Comparison of ENCODE assay signal across 14 mouse cellular contexts in genomic region chr19:30843637-30844036, GRCm38 (mm10).
DNase-seq lines count a peak whose midpoint lies in the region; ATAC-seq lines count a peak whose summit lies in the region.
"Had no signal": no experiment of that assay in that cellular context is flagged by ENCODE, and none has a peak within 500 bp of the region (broad histone marks: within the 10 kb centered on the region; RNA-seq: fewer than 3 reads in every experiment).

No protein-coding gene starts in this region.

- H3K4me2 ChIP-seq in intestine, embryonic 14.5 days (ENCODE audit: low read length): no peak overlapping the region
- no peak overlapping the region for H3K4me2 ChIP-seq in intestine, embryonic 16.5 days (ENCODE audit: low read depth, low read length)
- H3K4me2 ChIP-seq in forebrain, embryonic 13.5 days: no peak overlapping the region
- H3K4me2 ChIP-seq in hindbrain, embryonic 15.5 days: no peak overlapping the region
- no peak overlapping the region for H3K4me2 ChIP-seq in neural tube, embryonic 12.5 days (replicated peaks)
- H3K4me2 ChIP-seq: embryonic facial prominence, embryonic 12.5 days; intestine, embryonic 15.5 days; limb, embryonic 13.5 days had no signal

- H3K27ac ChIP-seq in intestine, embryonic 14.5 days (ENCODE audit: low read depth): no peak overlapping the region
- no peak overlapping the region for H3K27ac ChIP-seq in intestine, embryonic 16.5 days (ENCODE audit: low read length)
- no peak overlapping the region for H3K27ac ChIP-seq in forebrain, embryonic 13.5 days
- H3K27ac ChIP-seq in hindbrain, embryonic 15.5 days (replicated peaks): no peak overlapping the region
- H3K27ac ChIP-seq in neural tube, embryonic 12.5 days: no peak overlapping the region
- H3K27ac ChIP-seq: intestine, embryonic 15.5 days; limb, embryonic 13.5 days; macrophage had no signal

- H3K4me3 ChIP-seq in intestine, embryonic 14.5 days (ENCODE audit: low read depth, low read length): no peak overlapping the region
- H3K4me3 ChIP-seq in intestine, embryonic 16.5 days (ENCODE audit: low read length): no peak overlapping the region
- H3K4me3 ChIP-seq in forebrain, embryonic 13.5 days: no peak overlapping the region
- H3K4me3 ChIP-seq in hindbrain, embryonic 15.5 days: no peak overlapping the region
- no peak overlapping the region for H3K4me3 ChIP-seq in neural tube, embryonic 12.5 days
- H3K4me3 ChIP-seq: embryonic facial prominence, embryonic 12.5 days; intestine, embryonic 15.5 days; limb, embryonic 13.5 days had no signal

- no peaks in the 10 kb centered on the region for H3K27me3 ChIP-seq in intestine, embryonic 14.5 days (replicated peaks; ENCODE audit: control insufficient read depth, insufficient read depth, low read length)
- no peaks in the 10 kb centered on the region for H3K27me3 ChIP-seq in intestine, embryonic 16.5 days (replicated peaks; ENCODE audit: control insufficient read depth, insufficient read depth, low read length)
- no peaks in the 10 kb centered on the region for H3K27me3 ChIP-seq in forebrain, embryonic 13.5 days
- no peaks in the 10 kb centered on the region for H3K27me3 ChIP-seq in hindbrain, embryonic 15.5 days
- no peaks in the 10 kb centered on the region for H3K27me3 ChIP-seq in neural tube, embryonic 12.5 days (replicated peaks)
- H3K27me3 ChIP-seq: embryonic facial prominence, embryonic 12.5 days; intestine, embryonic 15.5 days; limb, embryonic 13.5 days had no signal

- H3K9ac ChIP-seq in intestine, embryonic 14.5 days (ENCODE audit: low read length): no peak overlapping the region
- H3K9ac ChIP-seq in intestine, embryonic 16.5 days (ENCODE audit: low read depth, low read length): no peak overlapping the region
- H3K9ac ChIP-seq in forebrain, embryonic 13.5 days: no peak overlapping the region
- no peak overlapping the region for H3K9ac ChIP-seq in hindbrain, embryonic 15.5 days
- H3K9ac ChIP-seq in neural tube, embryonic 12.5 days: no peak overlapping the region
- H3K9ac ChIP-seq: embryonic facial prominence, embryonic 12.5 days; intestine, embryonic 15.5 days; limb, embryonic 13.5 days had no signal

- WGBS in intestine, embryonic 14.5 days: 89% methylated on average over 4 of the region's 4 CpGs
- 83% methylated on average over 4 of the region's 4 CpGs for WGBS in intestine, embryonic 16.5 days
- 81% methylated on average over 4 of the region's 4 CpGs for WGBS in forebrain, embryonic 13.5 days
- WGBS in hindbrain, embryonic 15.5 days: 74% methylated on average over 4 of the region's 4 CpGs
- WGBS in neural tube, embryonic 12.5 days: 72% methylated on average over 4 of the region's 4 CpGs

- no peaks in the 10 kb centered on the region for H3K36me3 ChIP-seq in intestine, embryonic 14.5 days (ENCODE audit: control insufficient read depth, insufficient read depth, low read length)
- no peaks in the 10 kb centered on the region for H3K36me3 ChIP-seq in intestine, embryonic 16.5 days (ENCODE audit: control insufficient read depth, insufficient read depth, low read length)
- H3K36me3 ChIP-seq in forebrain, embryonic 13.5 days (ENCODE audit: poor library complexity, severe bottlenecking): no peaks in the 10 kb centered on the region
- H3K36me3 ChIP-seq in hindbrain, embryonic 15.5 days: no peaks in the 10 kb centered on the region
- no peaks in the 10 kb centered on the region for H3K36me3 ChIP-seq in neural tube, embryonic 12.5 days
- H3K36me3 ChIP-seq: embryonic facial prominence, embryonic 12.5 days; intestine, embryonic 15.5 days; limb, embryonic 13.5 days had no signal

- no peak for DNase-seq in intestine, embryonic 14.5 days (ENCODE audit: low spot score)
- no peak for DNase-seq in Muller cell, postnatal 12 days (ENCODE audit: inconsistent ontology term)
- DNase-seq in gastrocnemius, adult 18-20 months (ENCODE audit: low spot score): no peak
- DNase-seq: adrenal gland, adult 8-10 months; B cell, adult 2 months; thymus, postnatal 4 days had no signal

- H3K4me1 ChIP-seq in intestine, embryonic 14.5 days (replicated peaks; ENCODE audit: control insufficient read depth, insufficient read depth, low read length): no peaks in the 10 kb centered on the region; the same call in 1 of the 2 replicates
- H3K4me1 ChIP-seq in intestine, embryonic 16.5 days (ENCODE audit: control insufficient read depth, insufficient read depth, low read length): no peaks in the 10 kb centered on the region
- no peaks in the 10 kb centered on the region for H3K4me1 ChIP-seq in forebrain, embryonic 13.5 days
- no peaks in the 10 kb centered on the region; the same call in 1 of the 2 replicates for H3K4me1 ChIP-seq in hindbrain, embryonic 15.5 days (replicated peaks)
- no peaks in the 10 kb centered on the region for H3K4me1 ChIP-seq in neural tube, embryonic 12.5 days
- H3K4me1 ChIP-seq: limb, embryonic 13.5 days had no signal

- no peaks in the 10 kb centered on the region for H3K9me3 ChIP-seq in intestine, embryonic 14.5 days (ENCODE audit: control insufficient read depth, low read length)
- no peaks in the 10 kb centered on the region for H3K9me3 ChIP-seq in intestine, embryonic 16.5 days (ENCODE audit: control insufficient read depth, low read length)
- no peaks in the 10 kb centered on the region for H3K9me3 ChIP-seq in forebrain, embryonic 13.5 days (replicated peaks)
- no peaks in the 10 kb centered on the region for H3K9me3 ChIP-seq in hindbrain, embryonic 15.5 days
- H3K9me3 ChIP-seq in neural tube, embryonic 12.5 days: no peaks in the 10 kb centered on the region
- H3K9me3 ChIP-seq: embryonic facial prominence, embryonic 12.5 days; intestine, embryonic 15.5 days; limb, embryonic 13.5 days had no signal

- ATAC-seq in intestine, embryonic 14.5 days (replicated peaks; ENCODE audit: low FRiP score, low TSS enrichment, low read depth): peak; percentile 48; the same call in 1 of the 2 replicates
- ATAC-seq in intestine, embryonic 16.5 days: no peak
- ATAC-seq in forebrain, embryonic 13.5 days: peak; percentile 55
- ATAC-seq in hindbrain, embryonic 15.5 days (ENCODE audit: low FRiP score, low read depth): peak; percentile 55
- peak; percentile 69 for ATAC-seq in neural tube, embryonic 12.5 days (ENCODE audit: low FRiP score, low read depth)
